Comparison of ENCODE assay signal across 8 mouse cellular contexts in genomic region chr6:4602012-4602411, GRCm38 (mm10). TPM values are rescaled to one million over a fixed set of nuclear protein-coding genes. Genes with fewer than 3 reads are reported as not detected.
DNase-seq lines count a peak whose midpoint lies in the region; ATAC-seq and TF ChIP-seq lines count a peak whose summit lies in the region.

No protein-coding gene starts in this region.

- WGBS in embryonic facial prominence, embryonic 13.5 days, result 43% methylated on average over 5 of the region's 5 CpGs
- 68% methylated on average over 5 of the region's 5 CpGs for WGBS in intestine, embryonic 15.5 days

- no peaks in the 10 kb centered on the region for H3K36me3 ChIP-seq in embryonic facial prominence, embryonic 13.5 days
- H3K36me3 ChIP-seq in intestine, embryonic 15.5 days, result no peaks in the 10 kb centered on the region
- H3K36me3 ChIP-seq in myocyte (ENCODE audit: control insufficient read depth, insufficient read depth), result no peaks in the 10 kb centered on the region

- ATAC-seq in embryonic facial prominence, embryonic 13.5 days (ENCODE audit: insufficient number of reproducible peaks, insufficient read depth, low FRiP score, low TSS enrichment, low read depth), result no peak
- ATAC-seq in intestine, embryonic 15.5 days, result no peak
- no peak for ATAC-seq in activated CD4-positive, CD25-positive, alpha-beta regulatory T cell, adult 4 months

- intact Hi-C loops in left cerebral cortex, adult 2 months (cut with DNase I), result loop anchor here (5.0 kb wide), 2 partner anchors 55 to 295 kb away; no protein-coding TSS in a partner anchor
- intact Hi-C loops in left cerebral cortex, postnatal 14 days (cut with DNase I), result no loop called here

- peaks cover 19% of the 10 kb centered on the region for H3K4me1 ChIP-seq in embryonic facial prominence, embryonic 13.5 days
- peaks cover 2% of the 10 kb centered on the region; the same call in 1 of the 2 replicates for H3K4me1 ChIP-seq in intestine, embryonic 15.5 days (replicated peaks)

- TF ChIP-seq POLR2A in myocyte (IDR thresholded peaks at IDR 0.05; ENCODE audit: insufficient read length, low read depth), result no peak

- no peak for TF ChIP-seq CTCF in left cerebral cortex, adult 2 months (IDR thresholded peaks at IDR 0.05)

- no peak overlapping the region for H3K27ac ChIP-seq in left cerebral cortex, adult 2 months
- peak overlapping the region; percentile 97; the same call in 1 of the 2 replicates for H3K27ac ChIP-seq in embryonic facial prominence, embryonic 13.5 days
- H3K27ac ChIP-seq in intestine, embryonic 15.5 days, result no peak overlapping the region

- no peaks in the 10 kb centered on the region for H3K27me3 ChIP-seq in embryonic facial prominence, embryonic 13.5 days
- H3K27me3 ChIP-seq in intestine, embryonic 15.5 days (replicated peaks), result no peaks in the 10 kb centered on the region
- H3K27me3 ChIP-seq in myocyte (ENCODE audit: control insufficient read depth, insufficient read depth, insufficient read length), result no peaks in the 10 kb centered on the region

- peak overlapping the region; percentile 93 for H3ac ChIP-seq in myocyte (ENCODE audit: control insufficient read depth, insufficient read length)

- peak overlapping the region; percentile 98; the same call in 1 of the 2 replicates for H3K9ac ChIP-seq in embryonic facial prominence, embryonic 13.5 days
- H3K9ac ChIP-seq in intestine, embryonic 15.5 days, result no peak overlapping the region

- H3K79me2 ChIP-seq in myocyte (ENCODE audit: control insufficient read depth, insufficient read depth), result peaks cover 17% of the 10 kb centered on the region

- H3K4me3 ChIP-seq in left cerebral cortex, adult 2 months, result peak overlapping the region; percentile 89; the same call in 1 of the 2 replicates
- H3K4me3 ChIP-seq in embryonic facial prominence, embryonic 13.5 days, result peak overlapping the region; percentile 75
- peak overlapping the region; percentile 82; the same call in 1 of the 2 replicates for H3K4me3 ChIP-seq in intestine, embryonic 15.5 days (replicated peaks)
- peak overlapping the region; percentile 29 for H3K4me3 ChIP-seq in myocyte

- DNase-seq in left cerebral cortex, adult 2 months (ENCODE audit: extremely low spot score in 1 of 2, low spot score in 2 of 2), result no peak
- no peak for DNase-seq in left cerebral cortex, postnatal 14 days (ENCODE audit: low spot score in 2 of 2)
- DNase-seq in left cerebral cortex, adult 8-10 months (ENCODE audit: low spot score in 2 of 2), result no peak
- no peak for DNase-seq in thymus, adult 18-20 months

- peak overlapping the region; percentile 90 for H3K4me2 ChIP-seq in embryonic facial prominence, embryonic 13.5 days
- peak overlapping the region; percentile 87 for H3K4me2 ChIP-seq in intestine, embryonic 15.5 days (replicated peaks)
- H3K4me2 ChIP-seq in myocyte (ENCODE audit: low read depth), result peak overlapping the region; percentile 63

- no peaks in the 10 kb centered on the region for H3K9me3 ChIP-seq in embryonic facial prominence, embryonic 13.5 days
- no peaks in the 10 kb centered on the region for H3K9me3 ChIP-seq in intestine, embryonic 15.5 days

TF ChIP-seq in myocyte, 11 proteins besides CTCF, POLR2A, EP300 and RAD21:
- TF ChIP-seq MYOD1 (IDR thresholded peaks at IDR 0.05; ENCODE audit: control insufficient read depth in 1 of 3, insufficient read length in 2 of 3, low read depth in 2 of 3), result no peak
- no peak for TF ChIP-seq MAX (IDR thresholded peaks at IDR 0.05; ENCODE audit: low read depth)
TF ChIP-seq in myocyte: peak in this region for 0.

RNA-seq across cellular contexts. Expression of gene Casd1, which starts 1.4 kb away (rescaled TPM):
- 10 to 100 TPM; 45.4 to 51.8 TPM for total RNA-seq in left cerebral cortex, adult 2 months (2021)
- 10 to 100 TPM; 49.3 to 51.7 TPM for total RNA-seq in left cerebral cortex, postnatal 14 days (2021)
- 36.4 and 37.4 TPM in 2 replicates for polyA plus RNA-seq in embryonic facial prominence, embryonic 13.5 days (2015; fragmentation: Nextera tagmentation; extraction: Ambion mirVana)
- polyA plus RNA-seq in intestine, embryonic 15.5 days (2015; fragmentation: Nextera tagmentation; extraction: Ambion mirVana), result 20.3 and 22.7 TPM in 2 replicates
- 6.8 TPM for polyA plus RNA-seq in myocyte (2012; fragmentation: generic; extraction: Trizol)
- polyA plus RNA-seq in activated CD4-positive, CD25-positive, alpha-beta regulatory T cell, adult 4 months (2017; shearing (Covaris generic)), result 1 to 10 TPM; 6.4 to 10.0 TPM
- 10 to 100 TPM; 46.5 to 58.8 (median 52.6) TPM for total RNA-seq in left cerebral cortex, adult 8-10 months (2022)

Comparison
In these comparisons a context has a peak if more than half of its experiments do, and no peak if none do; other contexts are left out.
1. H3K4me3 ChIP-seq: peak in every context shown above with its lines; median percentile 89 in left cerebral cortex, adult 2 months; 82 in intestine, embryonic 15.5 days; 75 in embryonic facial prominence, embryonic 13.5 days; 29 in myocyte.